Mouse (Mus musculus): ENCODE measurements around the gene Irf3.

Irf3 gene

DNA sequence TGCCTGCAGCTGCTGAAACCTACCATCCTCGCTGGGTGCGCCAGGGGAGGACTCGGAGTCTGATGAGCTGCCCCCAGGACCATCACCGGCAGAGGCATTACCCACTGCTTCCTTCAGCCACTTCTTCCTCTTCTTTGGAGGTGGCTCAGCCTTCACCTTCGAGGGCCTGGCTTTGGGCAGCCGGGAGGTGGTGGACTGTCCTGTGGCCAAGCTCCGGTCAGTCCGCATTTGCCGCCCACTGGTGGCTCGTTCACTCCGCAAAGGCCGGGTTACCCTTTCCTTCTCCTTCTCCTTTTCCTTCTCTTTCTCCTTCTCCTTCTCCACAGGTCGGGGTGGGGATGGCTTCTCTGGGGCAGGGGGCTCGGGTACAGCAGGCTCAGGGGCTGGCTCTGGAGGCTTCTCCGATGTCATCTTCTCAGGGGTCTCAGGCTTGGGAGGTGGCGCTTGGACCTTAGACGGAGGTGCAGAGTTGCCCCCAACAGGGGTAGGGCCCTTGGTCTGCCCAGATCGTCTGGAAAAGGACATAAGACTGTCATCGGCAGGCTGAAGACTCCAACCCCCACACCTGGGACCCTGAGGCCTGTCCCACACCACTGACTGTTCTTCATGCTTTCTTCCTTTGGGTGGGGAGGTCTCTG, 36.4 kb downstream of the Irf3 start:
- DNase-seq (ENCODE audit: low read depth, low spot score), result no peak

GRCm38 (mm10) chr7:45035631-45036030, 38.2 kb downstream of the Irf3 start:
- DNase-seq (ENCODE audit: low read depth, low spot score), result no peak

- DNase-seq (ENCODE audit: low read depth, low spot score), result no peak
Measured at GRCm38 (mm10) chr7:45036702-45037101, 39.3 kb downstream of the Irf3 start.

GRCm38 (mm10) chr7:45037720-45038361, 40.4 kb downstream of the Irf3 start:
- DNase-seq (ENCODE audit: low read depth, low spot score), result no peak

- DNase-seq (ENCODE audit: low read depth, low spot score), result no peak
Measured at GRCm38 (mm10) chr7:45038411-45038810, 41.0 kb downstream of the Irf3 start.

GRCm38 (mm10) chr7:45040851-45041250, 43.4 kb downstream of the Irf3 start:
- DNase-seq (ENCODE audit: low read depth, low spot score), result no peak

GRCm38 (mm10) chr7:45043307-45043706, 45.9 kb downstream of the Irf3 start:
- no peak for DNase-seq (ENCODE audit: low read depth, low spot score)

GRCm38 (mm10) chr7:45045741-45046140, 48.3 kb downstream of the Irf3 start:
- no peak for DNase-seq (ENCODE audit: low read depth, low spot score)

- DNase-seq (ENCODE audit: low read depth, low spot score), result no peak
Measured at GRCm38 (mm10) chr7:45046853-45047350, 49.5 kb downstream of the Irf3 start.

GRCm38 (mm10) chr7:45047491-45047890, 50.0 kb downstream of the Irf3 start:
- no peak for DNase-seq (ENCODE audit: low read depth, low spot score)

DNA sequence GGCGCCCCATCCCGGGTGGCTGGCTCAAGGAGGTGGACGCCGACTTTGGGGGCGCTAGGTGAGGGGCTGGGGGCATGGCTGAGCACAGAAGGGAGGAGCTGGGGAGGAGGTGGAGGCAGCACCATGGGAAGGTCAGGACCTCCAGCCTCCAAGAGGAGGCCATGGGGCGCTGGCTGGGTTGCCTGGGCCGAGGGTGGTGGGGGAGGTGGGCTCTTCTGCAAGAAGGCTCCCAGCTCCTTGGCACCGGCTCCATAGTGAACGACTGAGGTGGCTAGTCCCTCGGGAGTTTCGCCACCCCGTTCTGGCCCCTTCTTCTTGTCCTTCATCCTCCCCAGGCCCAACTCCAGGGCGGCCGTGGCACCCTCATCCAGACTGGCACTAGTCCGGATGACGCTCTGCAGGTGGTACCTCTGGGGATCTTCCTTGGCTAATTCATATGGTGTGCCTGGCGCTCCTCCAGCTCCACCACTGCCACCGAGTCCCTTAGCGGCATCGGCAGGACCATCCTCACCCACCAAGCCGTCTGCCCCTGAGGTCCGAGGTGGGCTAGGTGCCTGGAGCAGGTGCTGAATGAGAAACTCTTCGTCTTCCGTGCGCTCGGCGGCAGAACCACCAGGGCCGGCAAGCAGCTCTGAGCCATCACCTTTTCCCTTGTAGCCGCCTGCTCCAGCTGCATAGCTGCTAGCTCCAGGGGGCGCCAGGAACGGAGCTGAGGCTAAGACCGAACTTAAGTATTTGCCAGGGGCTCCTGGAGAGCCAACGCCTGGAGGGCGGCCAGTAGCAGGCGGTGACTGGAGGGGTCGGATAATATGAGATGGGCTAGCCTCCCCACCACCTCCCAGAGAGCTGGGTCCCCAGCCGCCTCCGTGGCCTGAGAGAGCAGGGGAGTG, 50.8 kb downstream of the Irf3 start:
- DNase-seq (ENCODE audit: low read depth, low spot score), result no peak

- DNase-seq (ENCODE audit: low read depth, low spot score), result no peak
Measured at GRCm38 (mm10) chr7:45048923-45049657, 51.6 kb downstream of the Irf3 start.

DNA sequence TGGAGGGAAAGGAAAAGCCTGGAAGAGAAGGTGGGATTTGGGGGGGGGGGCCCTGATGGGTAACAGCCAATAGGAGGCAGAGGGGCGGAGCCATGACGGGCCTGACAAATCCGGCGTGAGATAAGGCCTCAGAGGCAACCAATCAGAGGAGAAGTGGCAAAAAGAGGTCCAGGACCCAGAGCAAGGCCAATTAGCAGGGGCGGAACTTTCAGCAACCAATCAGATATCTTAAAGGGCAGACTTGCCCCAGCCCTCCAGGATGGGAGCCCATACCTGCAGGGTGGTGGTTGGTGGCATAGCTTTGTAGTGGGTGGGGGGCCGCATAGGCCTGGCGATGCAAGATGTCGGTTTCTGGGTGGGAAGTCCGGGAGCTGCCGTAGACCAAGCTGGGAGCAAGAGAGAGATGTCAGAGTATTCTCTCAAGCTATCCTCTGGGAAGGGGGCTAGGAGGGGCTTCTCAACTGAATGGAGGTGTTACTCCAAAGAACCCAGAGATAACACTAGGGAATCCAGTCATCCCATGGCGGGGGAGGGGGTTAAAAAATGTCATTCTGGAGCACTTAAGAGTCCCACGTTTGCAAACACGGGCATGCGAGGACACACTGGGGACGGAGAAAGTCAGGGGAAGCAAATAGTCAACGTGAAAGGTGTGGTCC, 53.6 kb downstream of the Irf3 start:
- DNase-seq (ENCODE audit: low read depth, low spot score), result no peak

DNA sequence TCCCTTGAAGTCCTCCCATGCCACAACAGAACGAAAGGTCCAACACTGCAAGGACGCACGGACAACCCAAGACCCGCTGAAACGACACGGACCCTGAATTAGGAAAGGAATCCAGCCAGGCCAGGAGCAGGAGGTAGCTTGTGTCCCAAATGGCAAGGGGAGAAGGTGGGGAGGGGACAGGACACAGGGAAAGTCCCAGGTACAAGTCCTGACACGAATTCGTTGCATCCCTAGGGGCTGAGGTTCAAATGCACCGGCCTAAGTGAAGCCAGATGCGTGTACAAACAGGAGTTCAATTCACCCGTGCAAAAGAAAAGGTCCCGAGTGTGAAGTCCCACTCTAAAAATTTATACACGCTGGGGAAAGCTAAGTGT, 54.1 kb downstream of the Irf3 start:
- DNase-seq (ENCODE audit: low read depth, low spot score), result no peak

Data from retina, adult 2 months (tissue).